Mouse (Mus musculus) liver, embryonic 14.5 days (tissue): ENCODE measurements around the gene Sf3b1.

Experiments
- CTCF ChIP-seq: IDR thresholded peaks from 2 replicates; pipeline ENCODE4 v1.5.1; 2016; ENCODE audit warnings: antibody characterized with exemption, low read depth, control low read depth
- EP300 ChIP-seq: IDR thresholded peaks from 2 replicates; pipeline ENCODE4 v1.6.1; 2016; ENCODE audit warnings: antibody characterized with exemption, low read depth

DNA sequence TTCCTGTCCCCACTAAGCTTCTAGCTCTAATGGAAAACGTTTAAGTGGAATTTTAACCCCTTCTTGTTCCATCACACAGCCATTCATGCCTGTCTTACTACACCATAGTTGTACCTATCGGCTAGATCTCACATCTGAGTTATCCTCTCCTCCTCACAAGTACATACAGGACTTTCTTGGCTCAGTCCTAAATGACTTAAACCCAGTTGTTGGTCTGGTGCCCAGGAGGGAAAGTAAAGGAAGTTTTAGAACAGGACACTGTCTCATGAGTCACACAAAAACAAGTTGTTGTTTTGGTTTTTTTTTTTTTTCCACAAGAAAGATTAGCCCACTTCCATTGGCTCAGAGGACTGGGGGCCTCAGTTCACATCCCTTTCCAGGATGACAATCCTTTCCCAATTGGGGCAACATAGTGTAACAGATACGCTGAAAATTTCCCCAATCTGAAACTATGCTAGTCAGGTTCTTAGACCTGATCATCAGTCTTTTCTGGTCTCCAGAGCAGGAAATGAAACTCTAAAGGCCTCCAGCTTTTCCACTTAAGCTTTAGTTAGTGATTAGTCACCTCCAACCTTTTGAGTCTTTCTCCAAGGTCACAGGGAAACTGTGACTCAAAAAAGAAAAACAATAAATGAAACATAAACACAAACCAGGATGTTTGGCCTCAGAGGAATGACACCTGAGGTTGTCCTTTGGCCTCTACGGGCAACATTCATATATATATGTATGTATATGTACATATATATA lies 21.7 kb upstream of the Sf3b1 start:
- TF ChIP-seq CTCF (no peak), EP300 (no peak)
